20 mouse cellular contexts compared by ENCODE assay signal in the genomic region with DNA sequence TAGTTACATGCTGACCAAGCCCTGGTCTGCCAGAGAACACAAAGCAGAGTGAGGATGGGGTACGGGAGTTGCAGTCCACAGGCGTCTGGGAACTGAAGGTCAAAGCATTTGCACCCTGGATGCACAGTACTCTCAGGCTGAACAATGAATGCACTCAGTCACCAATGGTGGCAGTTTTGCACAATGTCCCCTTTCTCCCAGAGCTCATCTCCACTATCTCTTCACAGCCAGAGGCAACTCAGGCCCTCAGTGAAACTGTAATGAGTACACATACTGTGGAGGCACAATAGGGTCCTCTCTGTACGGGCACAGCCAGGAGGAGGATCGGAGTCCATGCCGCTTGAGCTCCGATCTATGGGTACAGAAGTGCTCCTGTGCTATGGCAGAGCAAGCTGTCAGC.
DNase-seq lines count a peak whose midpoint lies in the region; ATAC-seq lines count a peak whose summit lies in the region.
"Had no signal": no experiment of that assay in that cellular context is flagged by ENCODE, and none has a peak within 500 bp of the region (broad histone marks: within the 10 kb centered on the region; RNA-seq: fewer than 3 reads in every experiment).

No protein-coding gene starts in this region.

- DNase-seq in frontal cortex, postnatal 36 days (ENCODE audit: low spot score in 2 of 2): no peak
- DNase-seq in layer of hippocampus, adult 8-10 months (ENCODE audit: low spot score in 2 of 2): peak; percentile 12 to 13
- no peak for DNase-seq in layer of hippocampus, postnatal 25 days (ENCODE audit: extremely low spot score in 1 of 2, low spot score in 1 of 2)
- peak; percentile 25 to 29 for DNase-seq in right cerebral cortex, postnatal 10 days (ENCODE audit: low spot score in 2 of 2)
- no peak for DNase-seq in right cerebral cortex, postnatal 14 days
- DNase-seq in urinary bladder, postnatal 10 days (ENCODE audit: low spot score): no peak
- DNase-seq in spleen, adult 18-20 months: no peak
- DNase-seq: adrenal gland, postnatal 25 days; cerebellum, postnatal 10 days; gastrocnemius, postnatal 14 days; heart, adult 11 months; kidney, adult 8-10 months; kidney, postnatal 14 days; left cerebral cortex, postnatal 4 days; lung, embryonic 14.5 days; thymus, postnatal 14 days had no signal

- peak; percentile 31; the same call in 1 of the 2 replicates for ATAC-seq in frontal cortex, adult (ENCODE audit: low TSS enrichment)
- ATAC-seq: CD4-positive, CD25-positive, alpha-beta regulatory T cell, adult 4 months; forebrain, embryonic 14.5 days; midbrain, embryonic 15.5 days had no signal

Comparison
In these comparisons a context has a peak if more than half of its experiments do, and no peak if none do; other contexts are left out.
1. DNase-seq: peak in layer of hippocampus, adult 8-10 months (2 of 2) and right cerebral cortex, postnatal 10 days (2 of 2); none in frontal cortex, postnatal 36 days (0 of 2), layer of hippocampus, postnatal 25 days (0 of 2), right cerebral cortex, postnatal 14 days (single experiment), urinary bladder, postnatal 10 days (single experiment) and spleen, adult 18-20 months (0 of 2).